Mouse (Mus musculus) forebrain, embryonic 10.5 days (tissue): ENCODE results near the gene Tek. TPM values are rescaled to one million over a fixed set of nuclear protein-coding genes. Genes with fewer than 3 reads are reported as not detected.

Experiments used
- DNase-seq: peaks from one replicate; pipeline ENCODE4 v3.0.0-alpha.2; 2017; ENCODE audit warnings: low spot score; ENCODE audit errors: extremely low spot score
- H3K27ac ChIP-seq: fragments of 300-500 bp; sonication (generic); 2 replicates; pipeline ENCODE4 v1.5.1; 2016; ENCODE audit warnings: mild to moderate bottlenecking
- H3K27me3 ChIP-seq: fragments of 300-500 bp; sonication (generic); 2 replicates; pipeline ENCODE4 v1.6.1; 2016; ENCODE audit warnings: mild to moderate bottlenecking; ENCODE audit not compliant: poor library complexity, severe bottlenecking
- H3K36me3 ChIP-seq: fragments of 300-500 bp; sonication (generic); replicated peaks from 2 replicates; pipeline ENCODE4 v1.6.1; 2016; ENCODE audit warnings: mild to moderate bottlenecking, moderate library complexity
- H3K4me1 ChIP-seq: fragments of 300-500 bp; sonication (generic); 2 replicates; pipeline ENCODE4 v1.6.1; 2016
- H3K4me3 ChIP-seq: fragments of 300-500 bp; sonication (generic); 2 replicates; pipeline ENCODE4 v1.5.1; 2016; ENCODE audit warnings: mild to moderate bottlenecking, moderate library complexity
- H3K9me3 ChIP-seq: fragments of 300-500 bp; sonication (generic); 2 replicates; pipeline ENCODE4 v1.6.1; 2016; ENCODE audit warnings: mild to moderate bottlenecking, moderate library complexity
- WGBS: fragments of 180-500 bp; shearing (Covaris S2); methylation state at CpG from one replicate; pipeline ENCODE4 v1.1.7; 2016; 5-methylcytosine and 5-hydroxymethylcytosine counted together
- polyA plus RNA-seq: library from polyadenylated mRNA; unstranded; fragments of >200 nt; fragmentation: Nextera tagmentation; extraction: Ambion mirVana; gene quantifications from 2 replicates; pipeline ENCODE4 v1.2.1, GENCODE M21; 2016

The Tek gene
- polyA plus RNA-seq, 1 experiment from 2014 or later, result 8.9 TPM

DNA sequence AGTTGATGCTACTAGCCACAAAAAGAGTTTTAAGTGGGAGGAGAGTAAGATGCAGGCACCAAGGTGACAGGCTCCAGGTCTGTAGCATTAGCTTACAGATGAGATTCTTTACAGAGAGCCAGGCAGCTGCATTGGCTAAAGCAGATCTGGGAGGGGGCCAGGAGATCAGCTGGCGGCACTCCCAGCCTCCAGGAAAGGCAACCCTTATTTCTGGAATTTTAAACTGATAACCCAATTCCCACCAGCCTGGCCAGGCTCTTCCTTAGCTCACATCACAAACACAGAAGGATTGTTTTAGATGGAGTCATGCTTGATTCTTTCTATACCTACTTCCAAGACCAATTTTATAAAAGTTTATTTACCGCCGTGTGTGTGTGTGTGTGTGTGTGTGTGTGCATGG is 6.7 kb downstream of the Tek start:
- no peaks in the 10 kb centered on the region for H3K4me1 ChIP-seq
- 79% methylated on average over 3 of the region's 3 CpGs for WGBS

DNA sequence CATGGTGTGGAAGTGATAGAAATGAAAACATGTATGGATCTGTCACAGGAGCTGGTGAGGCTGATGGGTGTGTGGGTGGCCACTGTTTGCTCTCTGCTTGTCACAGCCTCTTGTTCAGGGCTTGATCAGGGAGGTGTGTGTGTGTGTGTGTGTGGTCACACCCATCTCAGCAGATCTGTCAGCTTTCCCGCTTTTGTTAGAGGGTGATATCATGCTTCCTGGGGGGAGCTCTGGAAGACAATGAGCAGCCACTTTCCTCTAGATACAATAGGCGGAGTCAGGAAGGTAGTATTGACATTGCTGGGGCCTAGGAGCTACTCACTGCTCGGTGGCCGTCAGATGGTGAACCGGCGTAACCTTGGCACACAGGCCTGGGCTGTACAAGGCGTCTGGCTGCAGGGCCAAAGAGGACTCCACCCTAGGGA is 7.3 kb downstream of the Tek start:
- Histone ChIP-seq H3K27ac (no peak overlapping the region), H3K36me3 (no peaks in the 10 kb centered on the region), H3K4me1 (no peaks in the 10 kb centered on the region), H3K9me3 (no peaks in the 10 kb centered on the region), H3K4me3 (no peak overlapping the region), H3K27me3 (no peaks in the 10 kb centered on the region)
- WGBS, result 64% methylated on average over 7 of the region's 7 CpGs
- DNase-seq, result no peak

More for the DNA sequence above, 6.7 kb downstream of the Tek start:
- Histone ChIP-seq H3K9me3 (no peaks in the 10 kb centered on the region), H3K4me3 (no peak overlapping the region), H3K36me3 (no peaks in the 10 kb centered on the region), H3K27ac (no peak overlapping the region), H3K27me3 (no peaks in the 10 kb centered on the region)
- DNase-seq, result no peak

DNA sequence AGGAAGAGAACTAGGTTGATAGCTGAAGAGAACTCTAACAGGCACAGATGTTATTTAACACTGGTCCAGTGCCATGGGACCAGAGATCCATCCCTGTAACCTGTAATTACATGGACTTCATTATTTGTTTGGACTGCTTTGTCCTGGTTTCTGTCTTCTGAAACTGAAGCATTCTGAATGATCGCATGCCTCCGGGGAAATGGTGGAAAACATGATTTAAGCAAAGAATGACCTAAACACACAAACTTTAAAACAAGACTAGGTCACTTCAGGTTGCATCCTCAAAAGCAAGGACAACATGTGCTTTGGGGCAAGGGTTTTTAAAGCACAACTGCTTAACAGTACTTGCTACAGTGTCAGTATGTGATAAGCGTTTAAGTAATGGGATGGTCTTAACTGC is 8.2 kb downstream of the Tek start:
- Histone ChIP-seq H3K4me3 (no peak overlapping the region), H3K4me1 (peaks cover 3% of the 10 kb centered on the region), H3K27ac (no peak overlapping the region), H3K27me3 (no peaks in the 10 kb centered on the region), H3K36me3 (no peaks in the 10 kb centered on the region), H3K9me3 (no peaks in the 10 kb centered on the region)
- no peak for DNase-seq
- 88% methylated on average over 3 of the region's 3 CpGs for WGBS

DNA sequence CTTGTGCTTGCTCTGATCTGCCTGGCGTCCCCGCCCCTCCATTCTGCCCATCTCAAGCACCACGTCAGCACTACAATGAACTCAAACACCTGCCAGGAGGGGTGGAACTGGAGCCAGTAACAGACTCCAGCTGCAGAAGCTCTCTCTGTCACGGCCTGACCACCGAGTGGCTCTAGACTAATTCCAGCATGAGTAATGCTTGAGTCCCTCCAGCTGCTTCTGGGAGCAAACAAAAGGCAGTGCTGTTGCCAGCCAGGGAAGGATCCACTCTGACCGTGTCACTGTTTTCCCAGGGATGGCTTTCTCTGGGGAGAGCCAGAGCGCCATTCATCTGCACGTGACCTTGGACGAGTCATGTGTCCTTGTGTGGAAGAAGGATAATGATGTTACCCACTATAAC is 13.4 kb downstream of the Tek start:
- peak; percentile 24 for DNase-seq
- no peaks in the 10 kb centered on the region for H3K27me3 ChIP-seq

DNA sequence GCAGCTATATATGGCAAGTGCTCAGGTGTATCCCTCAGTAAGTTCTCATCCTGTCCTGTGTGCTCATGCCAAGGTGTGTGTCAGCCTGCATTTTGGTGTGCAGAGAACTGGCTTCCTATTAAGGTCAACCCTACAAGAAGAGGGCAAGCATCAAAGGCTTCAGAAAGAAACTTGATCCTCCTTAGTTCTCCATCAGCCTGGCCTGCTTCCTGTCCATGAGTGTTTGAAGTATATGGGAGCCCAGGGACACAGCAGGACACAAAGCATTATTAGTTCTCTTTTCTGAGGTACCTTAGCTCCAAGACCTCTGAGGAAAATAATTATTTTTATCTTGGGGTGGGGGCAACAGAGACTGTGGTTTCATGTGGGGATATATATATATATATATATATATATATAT is 26.1 kb downstream of the Tek start:
- DNase-seq, result no peak
- H3K9me3 ChIP-seq, result no peaks in the 10 kb centered on the region
- no peak overlapping the region for H3K4me3 ChIP-seq
- no peaks in the 10 kb centered on the region for H3K36me3 ChIP-seq
- no peaks in the 10 kb centered on the region for H3K27me3 ChIP-seq
- H3K27ac ChIP-seq, result no peak overlapping the region
- H3K4me1 ChIP-seq, result no peaks in the 10 kb centered on the region

More for the DNA sequence above, 13.4 kb downstream of the Tek start:
- no peak overlapping the region for H3K4me3 ChIP-seq
- H3K9me3 ChIP-seq, result no peaks in the 10 kb centered on the region
- peaks cover 7% of the 10 kb centered on the region for H3K4me1 ChIP-seq
- H3K36me3 ChIP-seq, result no peaks in the 10 kb centered on the region
- H3K27ac ChIP-seq, result peak overlapping the region; percentile 48; the same call in 1 of the 2 replicates
- WGBS, result 35% methylated on average over 9 of the region's 9 CpGs

DNA sequence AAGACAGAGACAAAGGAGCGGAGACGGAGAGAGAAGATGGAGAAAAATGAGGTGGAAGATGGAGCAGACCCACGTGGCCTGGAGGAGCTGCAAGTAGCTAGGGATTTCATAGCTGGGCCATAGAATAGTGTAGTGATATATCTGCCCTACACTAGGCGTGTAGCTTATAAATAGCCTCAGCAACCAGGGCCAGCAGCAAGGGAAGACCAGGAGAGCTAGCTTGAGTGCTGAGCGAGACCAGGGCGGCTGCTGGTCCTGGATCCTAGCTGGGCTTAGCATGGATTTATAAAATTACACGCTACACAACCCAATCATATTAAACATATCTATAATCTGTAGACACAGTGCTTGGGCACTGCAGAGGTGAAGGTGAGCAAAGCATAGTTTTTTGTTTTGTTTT is 27.1 kb downstream of the Tek start:
- WGBS, result 84% methylated on average over 7 of the region's 7 CpGs
- H3K4me1 ChIP-seq, result no peaks in the 10 kb centered on the region
- H3K4me3 ChIP-seq, result no peak overlapping the region
- H3K9me3 ChIP-seq, result no peaks in the 10 kb centered on the region
- no peaks in the 10 kb centered on the region for H3K36me3 ChIP-seq
- no peaks in the 10 kb centered on the region for H3K27me3 ChIP-seq
- no peak overlapping the region for H3K27ac ChIP-seq
- no peak for DNase-seq

DNA sequence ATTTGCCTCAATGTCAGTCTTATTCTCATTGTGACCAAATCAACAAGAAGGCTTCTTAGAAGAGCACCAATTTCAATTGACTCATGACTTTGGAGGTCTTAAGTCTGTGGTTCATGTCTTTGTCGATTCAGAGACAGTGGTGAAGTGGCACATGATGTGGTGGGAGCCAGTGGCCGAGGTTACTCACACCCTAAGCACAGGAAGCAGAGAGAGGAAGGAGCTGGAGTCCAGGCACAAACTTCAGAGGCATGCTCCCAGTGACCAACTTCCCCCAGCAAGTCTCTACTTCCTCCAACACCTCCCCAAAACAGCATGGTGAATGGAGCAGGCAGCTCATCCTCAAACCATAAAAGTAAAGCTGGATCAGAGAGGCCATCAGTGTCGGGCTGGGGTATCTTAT is 29.5 kb downstream of the Tek start:
- no peak overlapping the region for H3K27ac ChIP-seq
- no peaks in the 10 kb centered on the region for H3K27me3 ChIP-seq
- no peak for DNase-seq
- H3K9me3 ChIP-seq, result no peaks in the 10 kb centered on the region
- no peaks in the 10 kb centered on the region for H3K4me1 ChIP-seq
- H3K4me3 ChIP-seq, result no peak overlapping the region
- WGBS, result 77% methylated on average over 3 of the region's 3 CpGs
- no peaks in the 10 kb centered on the region for H3K36me3 ChIP-seq

DNA sequence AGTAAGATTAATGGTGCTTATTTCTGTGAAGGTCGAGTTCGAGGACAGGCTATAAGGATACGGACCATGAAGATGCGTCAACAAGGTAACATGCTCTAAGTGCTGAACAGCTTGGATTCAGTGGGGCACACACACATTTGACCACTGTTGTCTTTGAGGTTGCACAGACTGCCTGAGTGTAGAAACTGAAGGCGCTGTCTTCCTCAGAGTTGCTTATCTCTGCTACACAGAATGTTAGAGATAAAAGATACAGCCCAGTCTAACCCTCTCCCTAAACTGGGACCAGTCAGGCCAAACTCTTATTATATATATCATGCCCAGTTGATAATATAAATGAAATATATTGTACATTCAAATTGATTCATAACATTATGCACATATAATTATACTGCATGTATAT is 42.0 kb downstream of the Tek start:
- DNase-seq, result no peak
- no peak overlapping the region for H3K27ac ChIP-seq
- 93% methylated on average over 5 of the region's 5 CpGs for WGBS
- H3K36me3 ChIP-seq, result no peaks in the 10 kb centered on the region
- H3K4me3 ChIP-seq, result no peak overlapping the region
- no peaks in the 10 kb centered on the region for H3K27me3 ChIP-seq
- H3K4me1 ChIP-seq, result no peaks in the 10 kb centered on the region
- H3K9me3 ChIP-seq, result no peaks in the 10 kb centered on the region

DNA sequence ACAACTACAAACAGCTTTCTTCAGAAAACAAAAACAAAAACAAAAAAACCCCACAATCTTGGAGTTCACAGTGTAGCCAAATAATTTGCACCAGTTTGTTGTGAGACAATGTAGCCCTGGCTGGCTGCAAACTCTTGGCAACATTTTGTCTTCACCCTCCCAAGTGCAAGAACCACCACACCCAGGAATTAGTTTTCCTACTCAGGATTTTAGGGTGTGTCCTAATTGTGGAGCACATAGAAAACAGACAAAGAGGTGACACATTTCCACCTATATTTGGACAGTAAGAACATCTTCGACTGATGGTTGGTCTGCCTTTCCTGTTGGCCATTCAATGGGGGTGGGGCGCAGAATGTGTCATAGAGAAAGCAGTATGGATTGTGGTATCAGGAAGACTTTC is 46.8 kb downstream of the Tek start:
- no peak overlapping the region for H3K4me3 ChIP-seq
- H3K27me3 ChIP-seq, result no peaks in the 10 kb centered on the region
- 94% methylated on average over 2 of the region's 2 CpGs for WGBS
- no peaks in the 10 kb centered on the region for H3K4me1 ChIP-seq
- no peaks in the 10 kb centered on the region for H3K9me3 ChIP-seq
- no peak overlapping the region for H3K27ac ChIP-seq
- H3K36me3 ChIP-seq, result no peaks in the 10 kb centered on the region
- no peak for DNase-seq

DNA sequence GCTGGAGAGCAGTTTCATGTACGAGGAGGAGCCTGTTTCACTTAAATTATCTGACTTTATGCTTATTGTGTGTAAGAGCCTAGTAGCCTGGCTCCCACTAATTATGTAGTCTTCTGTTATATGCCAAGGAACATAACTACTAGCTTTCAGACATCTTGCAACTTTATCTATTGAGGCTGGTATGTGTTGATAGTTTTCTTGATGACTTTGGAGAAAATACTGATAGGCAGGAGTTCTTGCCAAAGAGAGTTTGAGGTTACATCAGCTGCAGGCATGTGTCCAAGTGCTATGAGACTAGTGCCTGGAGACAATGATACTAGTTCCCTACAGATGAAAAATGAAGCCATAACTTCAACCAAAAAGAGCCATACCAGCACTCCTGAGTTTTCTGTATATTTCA is 64.1 kb downstream of the Tek start:
- no peak for DNase-seq
- Histone ChIP-seq H3K36me3 (no peaks in the 10 kb centered on the region), H3K9me3 (no peaks in the 10 kb centered on the region), H3K27ac (no peak overlapping the region), H3K27me3 (no peaks in the 10 kb centered on the region), H3K4me1 (no peaks in the 10 kb centered on the region), H3K4me3 (no peak overlapping the region)
- WGBS, result 76% methylated on average over 1 of the region's 1 CpGs

DNA sequence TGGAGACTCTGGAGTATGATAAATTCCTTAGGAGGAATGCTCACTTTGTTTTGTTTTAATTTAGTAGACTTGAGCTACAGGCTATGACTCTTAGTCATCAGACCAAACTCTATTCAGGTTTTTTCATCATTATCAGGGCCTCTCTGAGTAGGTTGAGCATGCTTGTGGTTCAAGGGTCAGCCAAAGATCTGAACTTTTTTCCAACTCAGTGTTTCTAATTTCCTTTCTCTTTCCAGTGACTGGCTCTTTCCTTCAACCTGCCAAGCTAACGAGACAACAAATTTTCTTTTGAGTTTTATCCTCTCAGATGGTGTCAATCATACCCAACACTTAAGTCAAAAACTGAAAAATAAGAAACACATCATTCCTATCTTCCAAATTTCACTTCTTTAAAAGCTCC is 71.5 kb downstream of the Tek start:
- no peak overlapping the region for H3K27ac ChIP-seq
- no peaks in the 10 kb centered on the region for H3K27me3 ChIP-seq
- H3K9me3 ChIP-seq, result no peaks in the 10 kb centered on the region
- no peaks in the 10 kb centered on the region for H3K36me3 ChIP-seq
- 76% methylated on average over 1 of the region's 1 CpGs for WGBS
- no peak for DNase-seq
- H3K4me1 ChIP-seq, result no peaks in the 10 kb centered on the region
- no peak overlapping the region for H3K4me3 ChIP-seq

DNA sequence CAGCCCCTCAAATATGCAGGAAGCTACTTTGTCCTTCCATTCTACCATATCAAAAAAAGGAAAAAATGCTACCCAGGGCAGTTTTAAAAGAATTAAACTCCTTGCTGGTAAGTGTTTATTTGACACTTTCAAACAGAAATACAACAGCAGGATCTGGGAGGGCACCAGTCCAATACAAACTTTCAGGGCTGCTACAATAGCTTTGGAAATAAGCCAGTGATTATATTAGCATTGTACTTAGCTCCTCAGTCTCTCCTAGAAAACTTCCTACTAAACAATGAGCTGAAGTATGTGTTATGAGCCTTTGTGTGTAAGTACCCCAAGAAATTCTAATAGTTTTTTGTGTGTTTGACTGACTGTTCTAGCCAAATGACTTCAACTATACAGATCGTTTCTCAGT is 87.8 kb downstream of the Tek start:
- DNase-seq, result no peak
- H3K4me1 ChIP-seq, result no peaks in the 10 kb centered on the region
- peaks cover 7% of the 10 kb centered on the region; the same call in 1 of the 2 replicates for H3K9me3 ChIP-seq
- no peaks in the 10 kb centered on the region for H3K36me3 ChIP-seq
- H3K27ac ChIP-seq, result no peak overlapping the region
- no peaks in the 10 kb centered on the region for H3K27me3 ChIP-seq
- 79% methylated on average over 1 of the region's 1 CpGs for WGBS
- no peak overlapping the region for H3K4me3 ChIP-seq

DNA sequence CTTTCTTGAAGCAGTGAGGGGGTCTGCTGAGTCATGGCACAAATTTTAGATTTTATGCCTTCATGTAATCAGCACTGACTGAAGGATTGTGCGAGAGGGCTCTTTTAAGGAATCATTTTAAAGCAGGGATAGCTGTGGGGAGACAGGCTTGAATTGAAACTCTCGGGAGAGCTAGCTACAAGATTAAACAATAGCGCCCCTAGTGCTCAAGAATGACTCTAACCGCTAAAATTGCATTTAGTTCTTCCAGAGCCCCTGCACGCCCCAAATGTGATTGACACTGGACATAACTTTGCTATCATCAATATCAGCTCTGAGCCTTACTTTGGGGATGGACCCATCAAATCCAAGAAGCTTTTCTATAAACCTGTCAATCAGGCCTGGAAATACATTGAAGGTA is 88.3 kb downstream of the Tek start:
- Histone ChIP-seq H3K9me3 (peaks cover 7% of the 10 kb centered on the region; the same call in 1 of the 2 replicates), H3K27ac (no peak overlapping the region), H3K4me1 (no peaks in the 10 kb centered on the region), H3K27me3 (no peaks in the 10 kb centered on the region), H3K36me3 (no peaks in the 10 kb centered on the region), H3K4me3 (no peak overlapping the region)
- DNase-seq, result no peak
- 26% methylated on average over 5 of the region's 5 CpGs for WGBS

DNA sequence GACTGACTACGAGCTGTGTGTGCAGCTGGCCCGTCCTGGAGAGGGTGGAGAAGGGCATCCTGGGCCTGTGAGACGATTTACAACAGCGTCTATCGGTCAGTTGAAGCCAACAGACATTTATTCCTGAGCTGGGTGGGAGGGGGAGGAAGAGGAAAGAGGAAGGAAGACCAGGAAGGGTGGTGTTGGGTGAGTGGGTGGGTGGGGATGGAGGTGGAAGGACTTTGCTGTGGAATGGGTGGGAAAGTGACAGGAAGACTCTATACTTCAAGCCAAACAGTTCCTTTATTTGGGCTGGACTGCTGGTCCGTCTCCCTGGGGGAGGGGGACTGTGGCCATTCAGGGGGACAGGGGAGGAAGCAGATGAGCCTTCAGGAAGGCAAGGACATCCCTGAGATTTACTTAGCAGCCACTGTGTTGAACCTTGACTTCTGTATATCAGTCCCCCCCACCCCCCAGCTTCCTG is 90.9 kb downstream of the Tek start:
- H3K27me3 ChIP-seq, result no peaks in the 10 kb centered on the region
- no peaks in the 10 kb centered on the region for H3K9me3 ChIP-seq
- no peaks in the 10 kb centered on the region for H3K36me3 ChIP-seq
- H3K4me3 ChIP-seq, result no peak overlapping the region
- DNase-seq, result no peak
- WGBS, result 80% methylated on average over 6 of the region's 6 CpGs
- H3K4me1 ChIP-seq, result no peaks in the 10 kb centered on the region
- no peak overlapping the region for H3K27ac ChIP-seq
